Mouse (Mus musculus): ENCODE measurements around the gene Scgb2a2. TPM values are rescaled to one million over a fixed set of nuclear protein-coding genes. Genes with fewer than 3 reads are reported as not detected.

Gene Scgb2a2
- polyA plus RNA-seq (2012; rRNA removed), result not detected in 2 replicates

GRCm38 (mm10) chr19:9847262-9847661, at the start of gene Scgb2a2:
Gene Scgb2a2 (plus strand): TSS chr19:9847562.

DNA sequence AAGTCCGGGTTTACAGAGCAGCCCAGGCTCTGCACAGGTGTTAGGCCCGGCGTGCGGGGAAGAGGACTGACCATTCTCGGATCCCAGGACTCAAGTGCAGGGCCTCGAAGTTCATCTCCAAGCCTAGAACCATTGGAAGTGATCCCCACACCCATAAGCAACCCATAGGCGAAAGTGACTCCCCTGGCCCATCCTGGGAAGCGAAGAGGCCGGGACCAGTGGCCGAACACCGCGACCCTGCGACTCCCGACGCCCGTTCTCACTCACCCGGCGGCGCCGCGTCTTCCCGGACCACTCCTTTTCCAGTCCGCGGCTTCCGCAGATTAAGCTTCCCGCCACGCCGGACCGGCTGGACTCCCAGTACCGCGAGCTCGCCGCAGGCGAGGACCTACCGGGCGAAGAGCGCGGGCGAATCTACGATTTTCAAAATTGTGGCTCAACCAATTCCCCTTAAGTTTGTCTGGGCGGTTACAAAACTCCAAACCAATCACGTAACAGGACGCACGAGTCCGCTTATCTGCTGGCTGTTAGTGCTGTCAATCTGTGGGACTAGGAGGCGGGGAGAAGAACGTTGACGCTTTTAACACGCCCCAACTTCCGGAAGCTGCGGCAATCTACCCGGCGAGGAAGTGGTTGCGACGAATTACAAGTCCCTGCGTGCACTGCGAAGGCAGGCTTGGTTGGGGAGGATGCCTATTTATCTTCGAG, 51.9 kb downstream of the Scgb2a2 start, which contains the start of gene Incenp:
TSS of gene Incenp (minus strand) at position 480 of the 708 bp plus-strand sequence.

Other genes starting within 250 kb of the Scgb2a2 start
- 15.4 and 17.4 TPM in 2 replicates for gene Incenp, start 52.0 kb downstream of the Scgb2a2 start, polyA plus RNA-seq (2012; rRNA removed)
- gene Fth1, start 133.0 kb downstream of the Scgb2a2 start, polyA plus RNA-seq (2012; rRNA removed), result 4,857 and 8,105 TPM in 2 replicates
- gene Best1, start 154.1 kb downstream of the Scgb2a2 start, polyA plus RNA-seq (2012; rRNA removed), result 1.5 and 2.1 TPM in 2 replicates
- 32.2 and 35.6 TPM in 2 replicates for gene Rab3il1, start 154.1 kb downstream of the Scgb2a2 start, polyA plus RNA-seq (2012; rRNA removed)
- gene Fads3, start 194.0 kb downstream of the Scgb2a2 start, polyA plus RNA-seq (2012; rRNA removed), result 88.2 and 106 TPM in 2 replicates

All from ovary, adult 2 months (tissue).